Mouse (Mus musculus): Measurements from ENCODE around the gene Cers4.

- no peak for TF ChIP-seq POLR2A (IDR thresholded peaks at IDR 0.05; ENCODE audit: control insufficient read depth, extremely low read depth, insufficient read depth, low read length, poor library complexity)
- no peak for TF ChIP-seq CTCF (IDR thresholded peaks at IDR 0.05; ENCODE audit: borderline replicate concordance, control insufficient read depth, extremely low read depth, insufficient read depth, low read length, poor library complexity)
Observed at GRCm38 (mm10) chr8:4521472-4521871, 28.6 kb downstream of the Cers4 start.

Measured in thymus, adult 2 months (tissue).